ENCODE assay signal across 8 mouse cellular contexts in the genomic region with DNA sequence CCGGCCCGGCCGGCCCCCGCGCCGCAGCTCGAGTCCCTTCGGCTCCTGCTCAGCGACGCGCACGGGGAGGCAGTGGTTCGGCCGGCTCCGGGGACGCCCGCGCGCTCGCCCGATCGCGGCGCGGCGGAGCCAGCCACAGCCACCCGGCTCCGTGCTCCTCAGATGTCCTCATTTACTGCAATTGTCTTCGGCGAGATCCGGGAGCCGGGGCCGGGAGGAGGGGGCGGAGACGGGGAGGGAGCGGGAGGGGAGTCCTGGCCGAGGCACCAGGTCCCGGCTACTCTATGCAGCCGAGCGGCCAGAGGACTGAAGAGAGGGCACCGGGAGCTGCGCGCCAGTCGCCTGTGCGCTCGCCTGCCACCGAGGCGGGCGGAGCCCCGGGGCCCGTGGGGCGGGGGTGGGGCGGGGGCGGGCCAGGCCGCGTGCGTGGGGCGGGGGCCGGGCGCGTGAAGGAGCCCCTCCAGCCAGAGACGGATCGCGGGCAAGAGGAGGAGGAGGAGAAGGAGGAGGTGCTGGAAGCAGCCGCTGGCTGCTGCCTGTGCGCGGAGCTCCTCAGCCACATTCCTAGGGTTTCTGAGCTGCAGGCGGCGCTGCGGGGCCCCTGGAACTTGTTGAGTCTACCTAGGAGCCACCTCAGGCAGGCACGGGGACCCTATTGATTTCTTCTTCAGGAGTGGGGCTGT. TPM values are rescaled to one million over a fixed set of nuclear protein-coding genes. Genes with fewer than 3 reads are reported as not detected.
DNase-seq lines count a peak whose midpoint lies in the region; ATAC-seq and TF ChIP-seq lines count a peak whose summit lies in the region.

Gene Fam196a, minus strand, starts transcription at position 504 of the 683 bp plus-strand sequence.

- peaks cover 1% of the 10 kb centered on the region for H3K4me1 ChIP-seq in ES-Bruce4 (ENCODE audit: control insufficient read depth, insufficient read depth, low read length)
- H3K4me1 ChIP-seq in forebrain, embryonic 14.5 days (ENCODE audit: control insufficient read depth, insufficient read depth, low read length), result peaks cover 10% of the 10 kb centered on the region; the same call in 1 of the 2 replicates
- H3K4me1 ChIP-seq in hindbrain, embryonic 14.5 days (replicated peaks; ENCODE audit: control insufficient read depth, insufficient read depth, low read length), result peaks cover 14% of the 10 kb centered on the region; the same call in 1 of the 2 replicates

- peak; percentile 87 for ATAC-seq in forebrain, embryonic 14.5 days
- peak; percentile 90 for ATAC-seq in hindbrain, embryonic 14.5 days (ENCODE audit: low FRiP score)

- peak; percentile 7 for TF ChIP-seq CTCF in ES-Bruce4 (IDR thresholded peaks at IDR 0.05; ENCODE audit: low read depth, low read length)

- H3K9me3 ChIP-seq in ES-Bruce4 (replicated peaks; ENCODE audit: control insufficient read depth, insufficient read depth, low read length, poor library complexity, severe bottlenecking), result no peaks in the 10 kb centered on the region
- no peaks in the 10 kb centered on the region for H3K9me3 ChIP-seq in forebrain, embryonic 14.5 days (replicated peaks; ENCODE audit: control insufficient read depth, low read length)
- no peaks in the 10 kb centered on the region for H3K9me3 ChIP-seq in hindbrain, embryonic 14.5 days (ENCODE audit: control insufficient read depth, low read length)

- peak within 1 kb of the TSS; percentile 76 for H3K9ac ChIP-seq in ES-Bruce4 (ENCODE audit: low read depth, poor library complexity, severe bottlenecking)
- peak within 1 kb of the TSS; percentile 72 for H3K9ac ChIP-seq in forebrain, embryonic 14.5 days (ENCODE audit: low read length)
- H3K9ac ChIP-seq in hindbrain, embryonic 14.5 days, result peak within 1 kb of the TSS; percentile 78

- no peak for TF ChIP-seq POLR2A in ES-Bruce4 (IDR thresholded peaks at IDR 0.05; ENCODE audit: insufficient read depth, low read length)

- peak within 1 kb of the TSS; percentile 62 for H3K4me3 ChIP-seq in ES-Bruce4 (ENCODE audit: low read depth, low read length)
- H3K4me3 ChIP-seq in forebrain, embryonic 14.5 days (ENCODE audit: low read depth, low read length), result peak within 1 kb of the TSS; percentile 49
- H3K4me3 ChIP-seq in hindbrain, embryonic 14.5 days (replicated peaks; ENCODE audit: low read length), result peak within 1 kb of the TSS; percentile 48

- H3K27ac ChIP-seq in ES-Bruce4 (ENCODE audit: insufficient read depth, low read length), result no peak within 1 kb of the TSS
- H3K27ac ChIP-seq in forebrain, embryonic 14.5 days (ENCODE audit: low read depth, low read length), result peak within 1 kb of the TSS; percentile 60; the same call in 1 of the 2 replicates
- H3K27ac ChIP-seq in hindbrain, embryonic 14.5 days, result peak within 1 kb of the TSS; percentile 70

- no peak for TF ChIP-seq EP300 in ES-Bruce4 (IDR thresholded peaks at IDR 0.05; ENCODE audit: insufficient read depth, low read depth, low read length)

- peak; percentile 86 for DNase-seq in brain, adult 2 months (ENCODE audit: low read depth, low spot score)
- DNase-seq in forebrain, embryonic 14.5 days (ENCODE audit: low spot score), result peak; percentile 77
- peak; percentile 61 for DNase-seq in hindbrain, embryonic 14.5 days (ENCODE audit: low spot score)
- DNase-seq in left cerebral cortex, adult 9 months (ENCODE audit: low spot score in 2 of 2), result peak; percentile 35 to 78
- peak; percentile 16 for DNase-seq in lung, postnatal 25 days (ENCODE audit: low spot score)
- DNase-seq in right cerebral cortex, postnatal 10 days (ENCODE audit: low spot score in 2 of 2), result peak; percentile 85 to 87
- no peak for DNase-seq in spleen, postnatal 4 days (ENCODE audit: low spot score in 2 of 2)

- H3K27me3 ChIP-seq in ES-Bruce4 (ENCODE audit: control insufficient read depth, insufficient read depth, low read length, poor library complexity, severe bottlenecking), result no peaks in the 10 kb centered on the region
- peaks cover 6% of the 10 kb centered on the region for H3K27me3 ChIP-seq in forebrain, embryonic 14.5 days (replicated peaks; ENCODE audit: control insufficient read depth, insufficient read depth, low read length)
- no peaks in the 10 kb centered on the region; the same call in 1 of the 2 replicates for H3K27me3 ChIP-seq in hindbrain, embryonic 14.5 days (ENCODE audit: control insufficient read depth, insufficient read depth, low read length)

- H3K36me3 ChIP-seq in ES-Bruce4 (ENCODE audit: control insufficient read depth, insufficient read depth, low read length, poor library complexity, severe bottlenecking), result no peaks in the 10 kb centered on the region
- H3K36me3 ChIP-seq in forebrain, embryonic 14.5 days (ENCODE audit: control insufficient read depth, insufficient read depth, low read length), result no peaks in the 10 kb centered on the region
- no peaks in the 10 kb centered on the region for H3K36me3 ChIP-seq in hindbrain, embryonic 14.5 days (replicated peaks; ENCODE audit: control insufficient read depth, insufficient read depth)

- H3K4me2 ChIP-seq in forebrain, embryonic 14.5 days (ENCODE audit: low read length), result peak within 1 kb of the TSS; percentile 90
- peak within 1 kb of the TSS; percentile 70 for H3K4me2 ChIP-seq in hindbrain, embryonic 14.5 days (replicated peaks)

- 0% methylated on average over 49 of the region's 71 CpGs for WGBS in forebrain, embryonic 14.5 days
- under 1% methylated on average over 43 of the region's 71 CpGs for WGBS in hindbrain, embryonic 14.5 days

RNA-seq across cellular contexts. Expression of gene Fam196a, which starts in this region (rescaled TPM):
- polyA plus RNA-seq in ES-Bruce4 (2011; ENCODE audit: insufficient read depth, insufficient read length, low read depth, missing spikeins), result 0.81 and 1.5 TPM in 2 replicates
- polyA plus RNA-seq in forebrain, embryonic 14.5 days (2014; fragmentation: Nextera tagmentation; extraction: Ambion mirVana), result 9.5 and 11.1 TPM in 2 replicates
- 14.0 and 15.9 TPM in 2 replicates for polyA plus RNA-seq in hindbrain, embryonic 14.5 days (2014; fragmentation: Nextera tagmentation; extraction: Ambion mirVana)

Comparison
In these comparisons a context has a peak if more than half of its experiments do, and no peak if none do; other contexts are left out.
1. DNase-seq: peak in brain, adult 2 months (single experiment), forebrain, embryonic 14.5 days (single experiment), hindbrain, embryonic 14.5 days (single experiment), left cerebral cortex, adult 9 months (2 of 2), lung, postnatal 25 days (single experiment) and right cerebral cortex, postnatal 10 days (2 of 2); none in spleen, postnatal 4 days (0 of 2).
2. Peak in every context shown above with its lines, with median percentiles within 50 percentile points of each other: H3K4me3 ChIP-seq and H3K9ac ChIP-seq.